Mouse (Mus musculus) layer of hippocampus, postnatal 36 days (tissue): ENCODE measurements around the gene Cdh13. TPM values are rescaled to one million over a fixed set of nuclear protein-coding genes. Genes with fewer than 3 reads are reported as not detected.

ENCODE experiments used
- DNase-seq, 2 experiments: peaks; one replicate each; pipeline ENCODE4 v3.0.0; 2022
- total RNA-seq, 2 experiments: library from RNA; stranded (reverse); gene quantifications; 2 replicates each; pipeline ENCODE4 v1.2.3; 2021

Cdh13 gene
- total RNA-seq, 2 experiments from 2014 or later, result 37.3 to 41.5 TPM

DNA sequence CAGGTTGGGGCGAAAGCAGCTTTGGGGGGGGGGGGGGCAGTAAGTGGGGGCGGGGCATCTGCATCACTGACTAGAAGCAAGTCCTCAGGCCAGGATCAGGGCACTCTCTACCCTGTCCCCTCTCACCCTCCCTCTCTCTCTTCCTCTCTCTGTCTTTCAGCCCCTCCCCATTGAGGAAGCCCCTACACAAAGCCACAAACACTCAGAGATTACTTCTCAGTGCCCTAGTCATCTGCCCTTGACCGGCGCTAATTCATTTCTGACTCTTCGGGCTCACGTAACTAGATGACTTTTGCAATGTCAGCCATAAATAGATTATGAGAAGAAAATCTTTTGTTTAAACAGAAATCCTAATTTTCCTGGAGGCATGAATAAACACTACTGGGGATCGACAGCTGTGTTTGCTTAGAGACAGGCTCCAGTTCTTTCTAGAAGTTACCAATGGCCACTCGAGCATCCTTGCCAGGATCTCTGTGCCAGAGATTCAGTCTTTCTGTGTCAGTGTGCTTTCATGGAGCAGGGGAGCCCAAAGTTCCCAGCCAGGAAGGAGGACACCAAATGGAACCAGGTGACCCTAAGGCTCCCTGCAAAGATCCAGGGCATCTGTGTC is 1077.3 kb downstream of the Cdh13 start:
- DNase-seq, result no peak
